ENCODE assay signal across 1 mouse cellular context in genomic region chr14:73116938-73117337, GRCm38 (mm10).
TF ChIP-seq lines count a peak whose summit lies in the region.

No protein-coding gene starts in this region.

TF ChIP-seq in MEL, 35 proteins besides CTCF, POLR2A, EP300 and RAD21 (continued from another document):
- TF ChIP-seq UBTF (IDR thresholded peaks at IDR 0.05; ENCODE audit: borderline replicate concordance, insufficient read depth, low read depth, low read length) (no peak), GABPA (IDR thresholded peaks at IDR 0.05; ENCODE audit: low read depth, low read length) (no peak), ELF1 (IDR thresholded peaks at IDR 0.05; ENCODE audit: low read depth, low read length) (no peak), TCF12 (IDR thresholded peaks at IDR 0.05; ENCODE audit: low read depth, low read length) (peak; percentile 46)
